Mouse (Mus musculus) effector memory CD4-positive, alpha-beta T cell, adult 5 months (primary cell): ENCODE results near the gene Lrig3. TPM values are rescaled to one million over a fixed set of nuclear protein-coding genes. Genes with fewer than 3 reads are reported as not detected.

Experiments
- polyA plus RNA-seq: library from polyadenylated mRNA; unstranded; fragments of 100-300 nt; shearing (Covaris generic); gene quantifications from one replicate; pipeline ENCODE4 v1.2.1, GENCODE M21; 2017

The Lrig3 gene
- polyA plus RNA-seq: 0.36 TPM

GRCm38 (mm10) chr10:125965968-125966480 is at the start of gene Lrig3:
Gene Lrig3 (plus strand): TSS chr10:125966168.

